Mouse (Mus musculus) hindlimb bud, embryonic 11.5 days (tissue): Measurements from ENCODE around the gene Akt3.

Source experiments
- DNase-seq: peaks from one replicate; pipeline ENCODE4 v3.0.0-alpha.2; 2012; ENCODE audit warnings: low read depth, low spot score; ENCODE audit errors: extremely low spot score

The Akt3 gene

GRCm38 (mm10) chr1:177061761-177062160 lies 196.2 kb downstream of the Akt3 start:
- DNase-seq: no peak

GRCm38 (mm10) chr1:177054891-177055290 lies 203.1 kb downstream of the Akt3 start:
- DNase-seq: no peak

DNA sequence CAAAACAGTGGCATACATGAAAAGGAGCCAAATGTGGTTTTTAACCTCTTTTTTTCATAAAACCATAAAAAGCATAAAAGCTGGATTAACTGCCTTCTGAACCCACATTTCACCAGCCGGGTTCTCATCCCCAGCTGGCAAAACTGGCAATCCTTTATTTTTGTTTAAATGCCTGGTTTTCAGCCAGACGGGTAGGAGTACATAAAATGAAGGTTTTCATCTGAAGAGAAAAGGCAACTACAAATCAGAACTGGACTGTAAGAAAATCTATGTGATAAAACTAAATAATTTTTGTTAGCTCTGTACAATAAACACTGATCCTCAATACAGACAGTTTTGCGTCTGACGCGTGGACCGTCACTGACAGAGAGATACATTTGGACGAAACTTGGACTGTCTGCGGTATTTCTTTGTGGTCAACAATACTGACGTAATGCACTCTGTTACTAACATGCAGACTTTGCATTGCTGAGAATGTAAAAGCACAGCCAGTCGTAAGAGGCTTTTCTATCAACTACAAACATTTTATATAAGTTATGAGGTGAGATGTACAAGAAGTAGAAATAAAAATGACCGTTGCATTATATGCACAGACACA lies 206.5 kb downstream of the Akt3 start:
- DNase-seq: no peak

DNA sequence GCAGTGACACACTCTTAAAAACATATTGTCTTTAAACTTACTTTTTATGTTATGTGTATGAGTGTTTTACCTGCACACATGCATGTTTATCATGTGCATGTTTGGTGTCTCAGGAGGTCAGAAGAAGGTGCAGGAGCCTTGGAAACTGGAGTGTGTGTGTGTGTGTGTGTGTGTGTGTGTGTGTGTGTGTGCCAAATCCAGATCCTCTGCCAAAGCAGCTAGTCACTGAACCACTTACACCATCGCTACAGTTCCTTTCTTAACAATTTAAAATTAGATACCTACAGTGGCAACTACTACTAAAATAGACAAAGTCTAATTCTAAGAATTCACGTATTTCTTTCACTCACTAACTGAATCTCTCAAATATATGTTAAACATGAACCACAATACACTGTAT lies 209.2 kb downstream of the Akt3 start:
- DNase-seq: no peak

DNA sequence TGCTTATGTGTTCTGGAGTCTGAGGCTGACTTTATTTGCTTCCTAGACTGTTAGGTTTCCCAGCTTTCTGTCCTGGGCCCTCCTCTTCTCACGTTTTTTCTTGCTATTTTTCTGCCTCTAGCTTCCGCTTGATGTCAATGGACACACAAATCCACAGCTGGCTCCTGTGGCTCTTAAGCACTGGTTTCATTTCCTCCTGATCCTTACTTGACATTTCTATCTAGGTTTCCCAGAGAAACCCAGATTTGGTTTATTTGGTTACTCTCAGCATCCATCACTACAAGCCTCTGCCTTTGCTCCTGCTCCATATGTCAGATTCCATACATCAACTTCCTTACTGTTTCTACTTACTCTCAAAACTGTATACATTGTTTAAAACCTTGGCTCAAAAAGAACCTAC lies 211.0 kb downstream of the Akt3 start:
- DNase-seq: no peak

DNA sequence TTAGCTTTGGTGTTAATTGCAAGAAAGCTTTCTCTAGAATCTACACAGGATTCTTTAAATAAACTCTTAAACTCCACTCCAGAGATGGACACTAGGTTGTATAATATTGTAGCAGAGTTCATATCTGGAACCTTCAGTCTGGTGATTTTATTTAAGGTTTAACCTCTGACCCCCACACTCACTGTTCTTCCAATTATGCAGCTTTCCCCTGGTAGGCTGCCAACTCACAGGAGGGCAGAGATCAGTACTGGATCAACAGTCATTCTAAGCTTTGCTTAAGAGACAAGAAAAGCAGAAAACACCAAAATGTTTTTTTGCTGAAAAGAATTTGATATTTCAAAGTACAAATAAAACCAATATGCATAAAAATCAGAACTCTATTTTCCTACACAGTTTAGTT lies 212.1 kb downstream of the Akt3 start:
- no peak for DNase-seq

DNA sequence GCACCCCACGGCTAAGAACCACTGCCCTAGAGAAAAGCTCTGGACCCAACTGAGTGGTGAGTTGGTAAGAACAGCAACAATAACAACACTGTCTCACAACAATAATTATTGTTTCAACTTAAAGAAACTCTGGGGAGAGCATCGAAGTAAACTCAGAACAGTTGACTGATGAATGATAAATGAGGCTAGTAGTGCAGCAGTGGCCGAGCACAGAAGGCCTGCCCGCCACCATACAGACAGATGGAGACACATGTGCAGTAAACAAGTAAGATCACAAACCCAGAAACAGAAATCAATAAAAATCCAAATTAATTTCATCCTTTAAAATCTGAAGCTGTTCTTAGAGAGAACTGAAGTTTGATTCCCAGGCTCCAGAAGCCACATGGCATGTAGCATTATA lies 217.9 kb downstream of the Akt3 start:
- DNase-seq: no peak

GRCm38 (mm10) chr1:177039093-177039674 lies 218.8 kb downstream of the Akt3 start:
- no peak for DNase-seq

- DNase-seq: no peak
These were observed 219.6 kb downstream of the Akt3 start for GRCm38 (mm10) chr1:177038383-177038782.

DNA sequence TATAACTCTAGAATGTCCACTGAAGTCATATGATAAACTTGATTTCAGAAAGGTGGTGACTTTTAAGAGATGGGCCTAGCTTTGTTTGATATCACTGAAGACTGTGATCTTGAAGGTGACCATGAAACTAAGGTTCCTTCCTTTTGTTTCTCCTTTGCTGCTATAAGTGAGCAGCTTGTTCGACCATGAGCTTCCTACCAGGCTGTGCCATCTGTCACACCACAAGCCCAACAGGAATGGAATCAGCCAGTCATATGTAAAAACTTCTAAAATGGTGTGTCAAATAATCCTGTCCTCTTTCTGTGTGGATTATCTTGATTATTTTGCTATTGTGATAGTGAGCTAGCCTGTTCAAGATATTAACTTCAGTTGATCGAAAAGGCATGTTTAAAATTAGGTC lies 222.5 kb downstream of the Akt3 start:
- DNase-seq: no peak

DNA sequence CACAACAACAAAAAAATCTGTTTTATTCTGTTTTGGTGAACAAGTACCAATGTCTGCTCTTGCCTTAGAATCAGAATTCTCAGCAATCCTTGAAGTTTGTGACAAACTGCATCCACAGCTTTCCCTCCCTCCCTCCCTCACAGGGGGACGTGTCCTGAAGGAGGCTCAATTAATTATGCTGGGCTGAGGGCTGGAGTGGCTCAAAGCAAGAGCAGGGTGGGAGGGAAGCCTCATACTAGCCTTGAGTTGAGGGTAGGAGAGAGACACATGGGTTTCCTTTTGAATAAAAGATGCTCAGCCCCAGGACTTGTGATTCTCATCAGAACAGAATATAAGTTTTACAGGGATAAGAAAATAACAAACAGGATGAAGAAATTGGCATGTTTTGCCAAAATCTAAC lies 225.8 kb downstream of the Akt3 start:
- DNase-seq: no peak

DNA sequence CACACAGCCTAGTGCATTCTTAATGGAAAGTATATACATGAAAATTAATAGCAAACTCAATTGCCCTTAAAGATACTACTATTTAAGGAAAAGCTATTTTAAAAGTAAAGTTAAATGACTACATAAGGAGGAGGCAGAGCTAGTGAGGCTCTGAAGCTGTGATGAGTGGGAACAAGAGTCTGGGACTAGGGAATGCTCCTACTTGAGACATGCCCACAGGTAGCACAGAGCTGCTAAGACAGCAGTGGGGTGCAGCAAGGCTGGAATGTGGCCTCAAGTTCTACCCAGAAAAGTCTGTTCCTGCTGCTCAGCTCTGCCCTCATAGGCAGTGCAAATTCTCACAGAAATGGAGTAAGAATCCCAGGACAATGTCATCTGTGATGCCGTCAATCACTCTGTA lies 226.8 kb downstream of the Akt3 start:
- no peak for DNase-seq

GRCm38 (mm10) chr1:177030669-177031068 lies 227.3 kb downstream of the Akt3 start:
- DNase-seq: no peak

GRCm38 (mm10) chr1:177029032-177029431 lies 229.0 kb downstream of the Akt3 start:
- DNase-seq: no peak

GRCm38 (mm10) chr1:177027706-177028105 lies 230.3 kb downstream of the Akt3 start:
- DNase-seq: no peak

DNA sequence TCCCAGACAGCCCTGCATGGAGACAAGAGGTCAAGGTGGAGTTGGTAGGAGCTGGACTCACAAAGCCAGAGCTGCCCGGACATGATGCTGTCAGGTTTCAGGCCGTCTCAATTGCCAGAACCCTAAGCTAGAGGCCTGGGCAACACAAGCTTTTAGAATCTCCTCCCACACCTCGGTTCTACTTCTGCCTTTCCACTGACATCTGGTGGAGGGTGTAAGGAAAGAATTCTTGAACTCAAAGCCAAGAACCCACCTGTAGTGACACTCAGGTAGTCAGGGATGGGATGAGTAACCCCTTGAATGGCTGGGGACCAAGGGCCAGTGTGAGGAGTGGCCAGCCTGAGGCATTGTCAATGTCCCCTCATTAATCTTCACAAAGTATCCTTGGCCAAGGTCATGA lies 235.3 kb downstream of the Akt3 start:
- DNase-seq: no peak

- no peak for DNase-seq
These were observed 238.3 kb downstream of the Akt3 start for GRCm38 (mm10) chr1:177019668-177020067.

DNA sequence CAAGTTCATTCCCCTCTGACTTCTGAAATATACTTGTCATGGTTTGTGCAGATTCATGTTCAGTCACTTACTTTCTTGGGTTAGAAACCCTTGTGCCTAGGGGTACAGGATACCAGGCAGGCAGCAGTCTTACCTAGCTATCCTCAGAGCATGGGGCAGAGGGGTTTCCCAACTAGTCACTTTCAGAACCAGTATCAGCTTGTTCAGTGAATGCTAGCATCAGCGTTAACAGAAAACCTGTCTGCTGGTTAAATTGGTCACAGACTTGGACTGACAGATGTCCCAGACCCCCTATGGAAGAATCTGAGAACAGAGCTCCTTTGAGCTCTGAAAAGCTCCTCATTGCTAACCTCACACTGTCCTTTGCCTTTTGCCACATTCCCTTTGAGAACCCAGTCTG lies 239.3 kb downstream of the Akt3 start:
- no peak for DNase-seq

DNA sequence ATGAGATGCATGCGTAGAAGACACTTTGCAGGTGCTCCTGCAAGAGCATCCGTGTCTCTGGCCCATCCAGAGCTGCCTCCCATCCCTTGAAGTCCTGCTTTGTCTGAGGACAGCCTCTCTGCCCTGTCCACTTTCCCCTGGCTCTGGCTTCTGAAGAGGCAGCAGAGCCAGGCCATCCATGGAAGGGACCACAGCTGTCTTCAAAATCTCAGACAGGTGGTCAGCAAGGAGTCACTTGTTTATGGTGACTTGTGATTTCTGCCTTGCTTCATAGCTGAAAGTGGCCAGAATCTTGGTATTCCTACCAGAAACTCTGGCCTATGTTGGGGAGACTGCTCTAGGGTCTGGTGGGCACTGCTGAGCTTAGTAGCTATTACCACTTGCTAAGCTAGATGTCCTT lies 241.3 kb downstream of the Akt3 start:
- no peak for DNase-seq

GRCm38 (mm10) chr1:177015917-177016316 lies 242.1 kb downstream of the Akt3 start:
- no peak for DNase-seq

GRCm38 (mm10) chr1:177014921-177015439 lies 243.0 kb downstream of the Akt3 start:
- DNase-seq: no peak

- no peak for DNase-seq
These were observed 243.7 kb downstream of the Akt3 start for GRCm38 (mm10) chr1:177014346-177014745.

GRCm38 (mm10) chr1:177013776-177014175 lies 244.2 kb downstream of the Akt3 start:
- DNase-seq: no peak
